Mouse (Mus musculus) right cerebral cortex, postnatal 36 days (tissue): ENCODE results near the gene Lsm2.
"Not testable (repeated sequence)": the region's sequence is repeated elsewhere in the genome, so short reads cannot be mapped to it uniquely, and the experiment has no call there.

Experiments used
- DNase-seq, 2 experiments: peaks; one replicate each; pipeline ENCODE4 v3.0.0; 2022; ENCODE audit warnings: low spot score in 2 of 2, mixed read lengths in 1 of 2

The Lsm2 gene

DNA sequence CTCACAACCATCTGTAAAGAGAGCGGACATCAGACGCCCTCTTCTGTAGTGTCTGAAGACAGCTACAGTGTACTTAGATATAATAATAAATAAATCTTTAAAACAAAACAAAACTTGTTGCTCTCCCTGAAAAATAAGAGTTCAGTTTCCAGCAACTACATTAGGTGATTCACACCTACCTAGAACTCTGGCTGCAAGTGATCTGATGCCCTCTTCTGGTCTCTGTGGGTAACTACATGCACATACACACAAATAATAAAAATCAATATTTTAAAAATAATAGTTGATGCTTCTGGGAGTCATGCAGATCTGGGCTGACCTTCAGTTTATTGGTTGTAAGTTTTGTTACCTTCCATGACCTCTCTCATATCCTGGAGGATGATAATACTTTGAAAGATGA is 2.6 kb downstream of the Lsm2 start:
- no peak for DNase-seq

DNA sequence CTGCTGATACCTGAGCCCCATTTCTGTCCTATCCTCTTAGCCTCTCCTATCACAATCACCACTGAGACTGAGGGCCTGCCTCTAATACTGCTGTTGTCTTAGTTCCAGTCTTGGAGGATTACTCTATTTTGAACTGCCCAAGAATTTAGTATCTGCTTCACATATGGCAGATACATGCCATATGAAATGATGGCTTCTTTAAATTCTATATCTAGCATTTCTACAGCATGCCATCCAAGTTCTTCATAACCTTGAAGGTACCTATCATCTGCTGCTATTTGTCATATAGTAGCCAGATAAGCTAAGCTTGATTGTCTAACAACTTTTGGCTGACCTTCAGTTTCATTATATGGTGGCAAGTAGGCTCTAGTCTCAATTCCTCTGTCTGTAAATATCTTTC is 13.1 kb downstream of the Lsm2 start:
- DNase-seq, result no peak

DNA sequence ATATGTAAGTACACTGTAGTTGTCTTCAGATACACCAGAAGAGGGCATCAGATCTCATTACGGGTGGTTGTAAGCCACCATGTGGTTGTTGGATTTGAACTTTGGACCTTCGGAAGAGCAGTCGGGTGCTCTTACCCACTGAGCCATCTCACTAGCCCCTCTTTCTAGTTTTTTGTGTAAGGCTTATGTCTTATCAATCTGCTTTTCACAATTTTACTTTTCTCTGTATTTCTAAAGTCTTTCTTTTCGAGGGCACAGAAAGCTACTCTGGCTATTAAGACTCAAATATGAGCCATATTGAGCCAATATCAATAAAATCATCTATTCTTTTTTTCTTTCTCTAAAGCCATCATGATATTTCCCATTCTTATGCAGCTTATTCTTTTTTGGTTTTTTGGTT is 13.5 kb downstream of the Lsm2 start:
- not testable (repeated sequence) for DNase-seq

DNA sequence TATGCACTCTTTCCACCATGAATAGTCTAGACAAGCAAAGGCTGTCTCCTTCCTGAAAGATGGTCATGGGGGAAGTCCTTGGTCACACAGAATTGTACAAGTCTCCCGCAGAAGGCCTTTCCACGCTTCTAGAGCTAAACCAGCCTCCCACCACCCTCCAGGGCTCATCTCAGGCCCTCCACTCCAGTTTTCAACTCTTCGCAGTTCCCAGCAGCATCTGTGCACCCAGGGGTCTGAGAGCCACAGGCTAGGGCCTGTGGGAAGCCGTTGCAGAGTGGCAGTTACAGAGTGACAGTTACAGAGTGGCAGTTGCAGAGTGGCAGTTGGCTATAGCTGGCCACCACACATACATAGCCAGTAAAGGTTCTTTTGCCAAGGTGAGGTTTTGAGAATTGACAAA is 14.3 kb downstream of the Lsm2 start:
- not testable (repeated sequence) for DNase-seq

DNA sequence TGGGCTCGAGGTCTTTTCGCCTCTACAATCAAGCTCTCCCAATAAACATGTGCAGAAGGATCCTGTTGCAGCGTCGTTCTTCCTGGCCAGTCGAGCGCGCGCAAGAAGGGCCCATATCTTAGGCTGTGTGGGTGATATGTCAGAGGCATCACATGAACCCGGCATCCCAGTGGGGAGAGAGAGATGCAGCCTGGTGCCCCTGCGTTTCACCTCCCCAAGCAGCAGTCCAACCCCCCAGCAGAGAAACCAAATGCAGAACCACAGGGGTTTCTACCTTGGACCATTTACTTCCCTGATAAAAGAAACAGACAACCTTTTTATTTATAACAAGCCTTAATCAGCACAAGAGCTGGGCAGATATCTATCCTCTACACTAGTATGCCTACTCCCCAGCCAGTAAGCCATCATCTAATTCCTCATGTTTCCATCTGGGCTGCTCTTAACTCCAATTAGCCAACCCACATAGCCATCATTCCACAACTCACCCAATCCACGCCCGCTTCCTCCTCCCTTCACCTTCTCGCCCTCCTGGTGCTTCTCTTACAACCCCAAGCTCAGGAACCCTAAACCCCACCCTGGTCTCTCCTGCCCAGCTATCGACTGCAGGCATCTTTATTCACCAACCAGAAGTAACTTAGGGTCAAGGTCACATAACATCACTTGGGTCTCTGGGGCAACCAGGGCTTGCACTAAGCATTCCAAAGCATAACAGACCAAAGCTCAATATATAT is 14.9 kb downstream of the Lsm2 start:
- no peak for DNase-seq

DNA sequence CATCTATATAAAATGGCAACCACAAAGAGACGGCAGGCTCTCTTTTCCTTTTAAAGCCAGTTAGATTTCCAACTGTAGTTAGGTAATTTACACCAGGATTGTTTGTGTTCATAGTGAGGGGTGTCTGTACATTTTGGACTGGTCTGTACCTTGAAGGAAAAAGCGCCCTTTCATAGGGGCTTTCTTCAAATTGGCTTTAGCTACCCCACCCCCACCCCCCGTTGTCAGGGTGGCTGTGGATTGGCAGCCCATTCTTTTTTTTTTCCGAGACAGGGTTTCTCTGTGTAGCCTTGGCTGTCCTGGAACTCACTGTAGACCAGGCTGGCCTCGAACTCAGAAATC is 15.5 kb downstream of the Lsm2 start:
- no peak for DNase-seq

DNA sequence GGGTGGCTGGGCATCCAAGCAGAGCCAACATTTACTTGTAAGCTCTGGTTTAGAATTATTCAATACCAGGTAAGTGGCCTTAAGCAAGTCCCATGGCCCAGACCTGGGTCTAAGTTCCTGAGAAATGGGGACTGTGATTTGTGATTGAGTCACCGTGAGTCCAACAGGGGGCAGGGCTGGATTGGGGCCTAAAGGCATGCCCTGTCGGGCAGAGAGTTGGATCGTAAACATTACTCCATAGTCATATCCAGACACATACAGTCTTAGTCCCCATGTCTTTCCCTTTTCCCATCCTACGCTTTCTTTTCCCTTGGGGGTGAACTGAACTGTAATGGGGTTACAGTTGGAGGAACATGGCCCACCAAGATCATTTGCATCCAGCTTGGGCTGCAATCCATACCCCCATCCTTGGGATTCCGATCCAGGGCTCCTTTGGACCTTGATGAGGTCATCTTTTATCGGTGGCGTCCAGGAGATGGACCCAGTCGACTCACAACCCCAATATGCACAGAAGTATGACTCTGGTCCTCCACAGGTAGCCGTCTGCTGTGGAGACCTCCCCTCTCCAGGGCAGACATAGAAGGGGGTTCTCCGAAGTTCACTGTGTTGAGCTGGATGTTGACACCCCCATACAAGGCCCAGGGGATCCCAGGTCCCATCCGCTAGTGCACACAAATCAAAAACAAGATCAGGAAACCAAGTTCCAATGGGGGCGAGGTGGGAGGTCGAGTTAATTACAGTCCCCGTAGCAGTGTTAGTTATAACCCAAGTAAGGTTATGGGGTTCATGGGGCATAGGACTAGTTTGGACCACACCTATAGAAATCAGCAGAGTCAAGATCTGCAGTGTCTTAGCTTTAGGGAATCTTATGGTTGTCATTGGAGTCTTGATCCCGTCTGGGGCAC is 17.1 kb downstream of the Lsm2 start:
- DNase-seq, result no peak

DNA sequence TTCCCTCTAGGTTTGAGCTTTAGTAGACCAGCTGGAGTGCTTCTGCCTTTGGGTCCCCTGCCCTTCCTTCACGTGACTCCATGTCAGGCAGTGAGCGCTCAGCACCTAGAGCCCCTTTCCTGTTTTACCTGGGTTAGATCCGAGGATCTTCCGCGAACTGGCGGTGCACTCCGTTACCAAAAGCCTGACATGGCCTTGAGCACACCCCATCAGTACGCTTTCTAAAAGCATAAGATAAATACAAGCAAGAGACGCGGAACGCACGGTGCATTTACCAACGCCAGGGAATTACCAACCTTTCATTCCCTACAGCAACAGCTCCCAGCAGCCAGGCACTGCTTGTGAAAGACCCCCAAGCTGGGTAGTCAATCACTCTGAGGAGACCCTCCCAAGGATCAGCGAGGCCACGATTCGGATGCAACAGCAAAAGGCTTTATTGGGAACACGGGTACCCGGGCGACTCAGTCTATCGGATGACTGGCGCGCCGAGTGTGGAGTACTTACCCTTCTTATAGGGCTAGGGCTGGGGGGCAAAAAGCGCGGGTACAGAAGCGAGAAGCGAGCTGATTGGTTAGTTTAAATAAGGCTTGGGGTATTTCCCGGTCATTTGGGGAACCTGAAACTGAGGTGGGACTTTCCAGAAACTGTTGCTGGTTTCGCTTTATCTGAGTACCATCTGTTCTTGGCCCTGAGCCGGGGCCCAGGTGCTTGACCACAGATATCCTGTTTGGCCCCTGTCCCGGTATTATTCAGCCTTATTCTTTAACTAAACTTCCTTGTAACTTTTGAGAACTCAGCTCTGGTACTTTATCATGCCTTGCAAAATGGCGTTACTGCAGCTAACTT is 18.4 kb downstream of the Lsm2 start:
- not testable (repeated sequence) for DNase-seq

DNA sequence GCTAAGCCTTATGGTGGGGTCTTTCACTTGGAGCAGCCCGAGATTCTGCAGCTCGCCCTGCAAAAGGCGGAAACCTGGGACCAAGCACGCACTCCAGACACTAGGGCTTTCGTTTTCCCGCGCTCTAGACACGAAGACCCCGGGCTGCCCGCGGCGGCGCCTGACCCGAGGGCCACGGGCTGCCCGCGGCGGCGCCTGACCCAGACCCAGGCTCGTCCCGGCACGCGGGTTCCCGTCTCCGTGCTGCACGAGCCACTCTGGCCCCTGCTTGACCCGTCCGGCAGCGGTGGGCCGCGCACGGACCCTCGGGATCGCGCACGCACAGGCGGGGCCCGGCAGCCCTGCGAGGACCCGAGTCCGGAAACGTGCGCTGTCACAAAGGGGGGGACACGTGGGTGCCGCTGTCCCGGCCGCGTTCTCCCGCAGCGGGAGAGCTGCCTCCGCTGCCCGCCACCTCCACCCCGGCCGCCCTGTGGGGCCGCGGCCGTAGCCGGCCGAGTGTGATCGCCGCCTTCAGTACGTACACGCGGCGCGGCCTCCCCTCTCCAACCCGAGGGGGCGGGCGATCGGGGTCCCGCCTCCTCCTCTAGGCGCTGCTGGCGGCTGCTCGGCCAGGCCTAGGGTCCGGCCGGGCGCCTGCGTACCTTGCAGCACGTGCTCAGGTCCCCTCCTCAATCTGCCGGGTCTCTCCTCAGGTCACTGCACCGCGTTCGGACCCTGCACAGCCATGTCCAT is 19.2 kb downstream of the Lsm2 start, which contains the start of gene Vars:
Gene Vars (plus strand): TSS at position 271 of the 735 bp plus-strand sequence.
- peak; percentile 61 to 73 for DNase-seq

DNA sequence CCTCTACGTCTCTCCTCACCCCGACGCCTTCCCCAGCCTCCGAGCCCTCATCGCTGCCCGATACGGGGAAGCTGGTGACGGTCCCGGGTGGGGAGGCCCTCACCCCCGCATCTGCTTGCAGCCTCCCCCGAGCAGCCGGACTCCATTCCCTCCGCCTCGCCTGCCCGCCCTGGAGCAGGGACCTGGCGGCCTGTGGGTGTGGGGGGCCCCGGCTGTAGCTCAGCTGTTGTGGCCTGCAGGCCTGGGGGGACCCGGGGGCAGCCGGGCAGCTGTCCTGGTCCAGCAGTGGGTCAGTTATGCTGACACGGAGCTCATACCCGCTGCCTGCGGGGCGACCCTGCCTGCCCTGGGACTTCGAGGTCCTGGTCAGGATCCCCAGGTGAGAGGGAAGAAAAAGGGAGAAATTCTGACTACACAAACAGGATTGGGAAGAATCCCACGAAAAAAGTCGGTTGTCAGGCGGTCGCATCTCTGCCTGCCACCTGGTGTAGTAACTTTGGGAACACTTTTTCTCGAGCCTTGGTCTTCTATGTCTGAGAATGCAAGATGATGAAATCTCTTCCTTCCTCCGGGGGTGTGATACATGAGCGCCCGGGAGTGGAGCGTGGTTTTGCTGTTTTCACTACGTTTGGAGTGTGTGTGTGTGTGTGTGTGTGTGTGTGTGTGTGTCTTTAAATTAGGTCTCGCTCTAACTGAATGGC is 19.9 kb downstream of the Lsm2 start:
- DNase-seq, result peak in 1 of 2 experiments; percentile 21

DNA sequence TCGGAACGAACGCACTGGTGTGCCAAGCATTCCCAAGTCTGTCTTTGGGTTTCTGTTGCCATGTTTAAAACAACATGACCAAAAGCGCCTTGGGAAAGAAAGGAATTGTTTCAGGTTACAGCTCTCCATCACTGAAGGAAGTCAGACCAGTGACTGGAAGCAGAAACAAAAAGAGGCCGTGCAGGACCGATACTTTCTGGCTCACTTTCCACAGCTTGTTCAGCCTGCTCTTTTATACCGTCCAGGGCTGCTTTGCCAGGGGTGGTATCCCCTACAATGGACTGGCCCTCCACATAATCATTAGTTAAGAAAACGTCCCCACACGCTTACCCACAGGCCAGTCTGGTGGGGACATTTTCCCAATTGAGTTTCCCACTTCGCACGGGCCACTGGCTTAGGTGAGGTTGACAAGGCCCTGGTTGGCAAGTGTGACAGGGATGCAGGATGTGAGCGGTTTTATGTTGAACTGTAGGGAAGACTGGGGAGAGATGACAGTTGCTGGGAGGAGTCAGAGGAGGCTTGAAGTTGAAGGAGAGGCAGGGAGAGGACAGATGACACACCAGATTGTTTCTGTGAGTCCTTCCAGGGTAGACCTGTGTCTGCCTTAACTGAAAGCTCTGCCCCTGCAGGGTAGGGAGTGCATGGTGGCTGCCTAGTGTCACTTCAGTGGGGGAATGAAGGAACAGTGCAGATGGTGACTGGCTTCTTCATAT is 20.6 kb downstream of the Lsm2 start:
- no peak for DNase-seq

DNA sequence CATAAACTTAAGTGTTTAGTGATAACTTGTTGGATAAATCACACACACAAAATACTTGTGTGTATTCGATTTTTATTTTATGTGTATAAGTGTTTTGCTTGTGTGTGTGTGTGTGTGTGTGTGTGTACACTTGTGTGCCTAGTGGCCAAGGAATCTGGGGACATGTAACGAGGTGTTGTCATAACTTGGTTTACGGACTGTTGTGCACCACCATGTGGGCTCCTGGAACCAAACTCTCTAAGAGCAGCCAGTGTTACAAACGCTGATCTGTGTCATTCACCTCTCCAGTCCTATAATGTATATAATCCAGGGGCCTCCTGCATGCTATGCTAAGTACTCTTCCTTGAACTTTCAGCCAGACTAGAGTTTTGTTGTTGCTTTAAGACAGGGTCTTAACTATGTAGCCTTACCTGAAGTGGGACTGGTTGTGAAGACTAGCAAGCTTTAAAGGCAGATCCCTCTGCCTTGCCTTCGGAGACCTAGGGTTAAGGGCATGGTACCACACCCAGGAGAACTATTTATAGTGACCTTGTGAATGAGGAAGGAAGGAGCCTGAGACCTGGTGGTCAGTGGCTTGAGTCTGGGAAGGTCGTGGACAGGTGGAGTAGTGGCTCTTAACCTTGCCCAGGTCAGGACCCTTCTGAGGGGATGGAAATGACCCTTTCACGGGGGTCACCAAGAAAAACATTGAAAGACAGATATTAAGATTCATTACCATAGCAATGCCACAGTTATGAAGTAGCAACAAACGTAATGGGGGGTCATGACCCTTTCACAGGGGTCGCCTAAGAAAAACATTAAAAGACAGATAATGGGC is 21.6 kb downstream of the Lsm2 start:
- DNase-seq, result no peak

DNA sequence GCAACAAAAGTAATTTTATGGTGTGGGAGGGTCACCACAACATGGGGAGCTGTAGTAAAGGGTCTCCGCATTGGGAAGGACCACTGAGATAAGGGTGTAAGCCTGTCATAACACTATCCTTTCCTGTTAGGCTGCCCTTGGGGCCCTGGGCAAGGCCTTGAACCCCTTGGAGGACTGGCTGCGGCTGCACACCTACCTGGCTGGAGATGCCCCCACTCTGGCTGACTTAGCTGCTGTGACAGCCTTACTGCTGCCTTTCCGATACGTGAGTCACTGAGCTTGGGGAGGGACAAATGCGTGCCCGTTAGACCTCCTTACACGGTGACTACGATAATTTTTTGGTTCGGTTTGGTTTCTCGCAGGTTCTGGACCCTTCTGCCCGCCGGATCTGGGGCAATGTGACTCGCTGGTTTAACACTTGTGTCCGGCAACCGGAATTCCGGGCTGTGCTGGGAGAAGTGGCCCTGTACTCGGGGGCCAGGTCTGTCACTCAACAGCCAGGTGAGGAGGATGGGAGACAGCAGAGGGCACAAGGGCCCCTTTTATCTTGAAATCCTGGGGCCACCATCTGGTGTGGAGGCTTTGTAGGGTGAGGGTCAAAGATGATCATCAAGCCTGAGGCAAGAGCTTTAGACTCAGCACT is 22.5 kb downstream of the Lsm2 start:
- no peak for DNase-seq

DNA sequence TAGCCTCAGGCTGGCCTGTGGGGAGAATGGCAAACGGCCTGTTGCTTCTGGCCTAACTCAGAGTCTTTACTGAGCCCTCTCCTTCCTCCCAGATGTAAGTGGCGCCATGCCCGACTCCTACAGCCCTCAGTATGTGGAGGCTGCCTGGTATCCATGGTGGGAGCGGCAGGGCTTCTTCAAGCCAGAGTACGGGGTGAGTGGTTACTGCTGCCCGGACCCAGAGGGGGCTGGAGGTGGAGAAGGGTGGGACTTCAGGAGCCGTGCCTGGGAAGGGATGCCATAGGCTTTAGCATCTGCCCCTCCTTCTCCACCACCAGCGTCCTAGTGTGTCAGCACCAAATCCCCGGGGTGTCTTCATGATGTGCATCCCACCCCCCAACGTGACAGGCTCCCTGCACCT is 23.5 kb downstream of the Lsm2 start:
- DNase-seq, result no peak

DNA sequence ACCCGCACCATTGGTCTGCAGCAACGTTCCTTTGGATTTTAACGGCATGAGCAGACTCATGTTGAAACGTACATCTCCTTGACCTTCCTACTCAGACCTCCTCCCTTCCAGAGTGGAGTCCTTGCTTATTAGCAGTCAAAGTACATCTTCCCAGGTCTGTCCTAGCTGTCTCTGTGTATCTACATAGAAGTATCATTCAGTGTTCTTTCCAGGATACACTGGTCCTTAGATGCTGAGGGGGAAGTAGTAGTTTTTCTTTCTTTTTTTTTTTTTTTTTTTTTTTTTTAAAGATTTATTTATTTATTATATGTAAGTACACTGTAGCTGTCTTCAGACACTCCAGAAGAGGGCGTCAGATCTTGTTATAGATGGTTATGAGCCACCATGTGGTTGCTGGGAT is 24.2 kb downstream of the Lsm2 start:
- not testable (repeated sequence) for DNase-seq

DNA sequence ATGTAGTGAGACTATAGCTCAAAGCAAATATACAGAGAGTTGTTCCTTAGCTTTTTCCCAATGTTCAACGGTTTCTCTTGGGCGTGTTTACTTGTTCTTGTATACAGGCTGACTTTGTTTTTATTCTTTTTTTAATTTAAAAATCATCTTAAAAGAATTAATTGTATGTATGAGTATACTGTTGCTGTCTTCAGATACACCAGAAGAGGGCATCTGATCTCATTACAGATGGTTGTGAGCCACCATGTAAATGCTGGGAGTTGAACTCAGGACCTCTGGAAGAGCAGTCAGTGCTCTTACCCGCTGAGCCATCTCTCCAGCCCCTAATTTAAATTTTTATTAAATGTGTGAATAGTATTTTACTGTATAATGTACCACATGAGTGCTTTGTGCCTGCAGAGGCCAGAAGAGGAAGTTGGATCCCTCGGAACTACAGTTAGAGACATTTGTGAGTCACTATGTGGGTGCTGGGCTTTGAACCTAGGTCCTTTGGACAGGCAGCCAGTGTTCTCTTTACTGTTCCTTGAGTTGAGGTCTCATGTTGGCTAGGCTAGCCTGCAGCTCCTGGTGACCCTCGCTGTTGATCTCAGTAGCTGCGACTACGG is 25.8 kb downstream of the Lsm2 start:
- no peak for DNase-seq

DNA sequence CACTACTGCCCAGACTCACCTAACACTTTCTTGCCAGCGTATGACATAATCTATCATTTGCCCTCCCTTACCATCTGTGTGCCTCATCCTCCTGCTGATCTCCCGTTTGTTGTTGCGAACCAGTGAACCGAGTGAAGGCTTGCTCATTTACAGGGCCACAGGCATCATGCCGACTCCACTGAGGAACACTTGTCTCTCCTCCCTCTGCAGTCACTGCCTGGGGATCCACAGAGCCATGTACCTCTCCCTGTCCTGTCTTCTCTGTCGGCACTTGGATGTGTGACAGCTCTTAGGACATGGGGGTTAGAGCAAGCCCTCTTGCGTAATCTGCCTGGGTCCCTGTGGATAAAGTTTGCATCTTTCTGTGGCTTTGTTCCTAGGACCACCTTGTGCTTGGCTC is 27.9 kb downstream of the Lsm2 start:
- no peak for DNase-seq

DNA sequence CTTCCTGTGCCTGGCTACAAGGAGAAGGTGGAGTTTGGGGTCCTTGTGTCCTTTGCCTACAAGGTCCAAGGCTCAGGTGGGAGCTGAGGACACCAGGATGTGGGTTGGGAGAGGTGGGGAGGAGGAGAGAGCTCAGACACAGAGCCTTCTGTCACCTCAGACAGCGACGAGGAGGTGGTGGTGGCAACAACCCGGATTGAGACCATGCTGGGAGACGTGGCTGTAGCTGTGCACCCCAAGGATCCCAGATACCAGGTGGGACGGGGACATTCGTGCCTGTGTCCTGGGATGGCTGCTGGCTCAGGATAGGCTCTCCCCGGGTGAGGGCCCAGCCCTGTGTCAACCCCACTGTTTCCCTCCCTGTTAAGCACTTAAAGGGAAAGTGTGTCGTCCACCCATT is 29.8 kb downstream of the Lsm2 start:
- DNase-seq, result no peak
